Comparison of ENCODE assay signal across 14 mouse cellular contexts in the genomic region with DNA sequence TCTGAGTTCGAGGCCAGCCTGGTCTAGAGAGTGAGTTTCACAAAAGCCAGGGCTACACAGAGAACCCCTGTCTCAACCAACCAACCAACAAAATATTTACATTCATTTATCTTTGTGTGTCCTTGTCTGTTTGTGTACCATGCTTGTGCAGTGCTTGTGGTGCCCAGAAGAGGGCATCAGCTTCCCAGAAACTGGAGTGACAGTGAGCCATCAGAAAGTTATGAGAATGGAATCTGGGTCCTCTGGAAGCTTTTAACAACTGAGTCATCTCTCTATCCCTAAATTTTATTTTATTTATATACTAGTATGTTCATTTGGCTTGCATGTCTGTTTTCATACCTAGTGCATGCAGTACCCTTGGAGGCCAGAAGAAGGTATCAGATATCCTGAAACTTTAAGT. TPM values are rescaled to one million over a fixed set of nuclear protein-coding genes. Genes with fewer than 3 reads are reported as not detected.
DNase-seq lines count a peak whose midpoint lies in the region; ATAC-seq and TF ChIP-seq lines count a peak whose summit lies in the region.
"Had no signal": no experiment of that assay in that cellular context is flagged by ENCODE, and none has a peak within 500 bp of the region (broad histone marks: within the 10 kb centered on the region; RNA-seq: fewer than 3 reads in every experiment).

No protein-coding gene starts in this region.

- 95% methylated on average over 1 of the region's 1 CpGs for WGBS in forebrain, embryonic 11.5 days

- peak; percentile 40 for DNase-seq in CD4-positive, CD25-positive, alpha-beta regulatory T cell, adult 2 months (ENCODE audit: low read depth, low spot score)
- no peak for DNase-seq in left cerebral cortex, adult 2 months (ENCODE audit: extremely low spot score in 1 of 2, low spot score in 2 of 2)
- no peak for DNase-seq in left cerebral cortex, adult 18-20 months (ENCODE audit: low spot score in 2 of 2)
- peak; percentile 11 for DNase-seq in ES-E14 (ENCODE audit: low read depth, low spot score)
- no peak for DNase-seq in heart, adult 9 months (ENCODE audit: low spot score in 2 of 2)
- no peak for DNase-seq in forebrain, embryonic 11.5 days (ENCODE audit: low spot score)
- DNase-seq: adrenal gland, postnatal 10 days; right cerebral cortex, postnatal 4 days had no signal

- H3K9ac ChIP-seq in ES-E14 (ENCODE audit: insufficient read depth, low read depth, low read length, poor library complexity, severe bottlenecking), result no peak overlapping the region
- H3K9ac ChIP-seq in forebrain, embryonic 11.5 days (ENCODE audit: low read length), result no peak overlapping the region
- H3K9ac ChIP-seq: neural tube, embryonic 13.5 days had no signal

- H3K27ac ChIP-seq in left cerebral cortex, adult 2 months, result no peak overlapping the region
- no peak overlapping the region for H3K27ac ChIP-seq in ES-E14 (ENCODE audit: insufficient read depth, low read depth, low read length, poor library complexity, severe bottlenecking)
- no peak overlapping the region for H3K27ac ChIP-seq in forebrain, embryonic 11.5 days (ENCODE audit: low read depth, low read length)
- H3K27ac ChIP-seq: heart, embryonic 10.5 days; macrophage; neural tube, embryonic 13.5 days had no signal

- H3K27me3 ChIP-seq in forebrain, embryonic 11.5 days (ENCODE audit: control insufficient read depth, insufficient read depth, low read length), result no peaks in the 10 kb centered on the region
- H3K27me3 ChIP-seq: neural tube, embryonic 13.5 days had no signal

- 0 out of 4 replicates have a peak, but pooled peaks cover 2 to 3% of the 10 kb centered on the region in 2 experiments for H3K4me1 ChIP-seq in ES-E14 (ENCODE audit: control insufficient read depth in 2 of 2, insufficient read depth in 2 of 2, low read length in 2 of 2, poor library complexity in 1 of 2)
- peaks cover 6% of the 10 kb centered on the region; the same call in 1 of the 2 replicates for H3K4me1 ChIP-seq in forebrain, embryonic 11.5 days (replicated peaks; ENCODE audit: control insufficient read depth, insufficient read depth, low read length)

- in situ Hi-C loops in ES-E14 (cut with MboI; ENCODE audit: low sequenced_read_pairs in 2 of 2, unreplicated experiment in 2 of 2), result no loop called here

- 0 out of 2 replicates have a peak, but pooled peaks cover 2% of the 10 kb centered on the region for H3K36me3 ChIP-seq in ES-E14 (ENCODE audit: control insufficient read depth, insufficient read depth, low read length, poor library complexity, severe bottlenecking)
- H3K36me3 ChIP-seq in forebrain, embryonic 11.5 days (ENCODE audit: control insufficient read depth, insufficient read depth, low read length), result no peaks in the 10 kb centered on the region
- H3K36me3 ChIP-seq: heart, embryonic 10.5 days had no signal

- intact Hi-C loops in left cerebral cortex, adult 2 months (cut with DNase I), result no loop called here

- H3K9me3 ChIP-seq in ES-E14 (ENCODE audit: control insufficient read depth, insufficient read depth, low read depth, low read length), result no peaks in the 10 kb centered on the region
- no peaks in the 10 kb centered on the region for H3K9me3 ChIP-seq in forebrain, embryonic 11.5 days (ENCODE audit: control insufficient read depth, low read length)
- H3K9me3 ChIP-seq: heart, embryonic 10.5 days; neural tube, embryonic 13.5 days had no signal

- no peak overlapping the region for H3K4me2 ChIP-seq in forebrain, embryonic 11.5 days (ENCODE audit: low read depth, low read length, severe bottlenecking)
- H3K4me2 ChIP-seq: neural tube, embryonic 13.5 days had no signal

- peak; percentile 37 for TF ChIP-seq CTCF in left cerebral cortex, adult 2 months (IDR thresholded peaks at IDR 0.05)

- ATAC-seq in CD4-positive, CD25-positive, alpha-beta regulatory T cell, adult 4 months, result no peak
- ATAC-seq in megakaryocyte progenitor cell, adult 5-6 weeks (replicated peaks; ENCODE audit: poor library complexity), result peak; percentile 32; the same call in 1 of the 2 replicates
- ATAC-seq in forebrain, embryonic 11.5 days (replicated peaks; ENCODE audit: low FRiP score), result no peak
- ATAC-seq: forebrain, embryonic 14.5 days had no signal

- H3K4me3 ChIP-seq in left cerebral cortex, adult 2 months, result no peak overlapping the region
- no peak overlapping the region for H3K4me3 ChIP-seq in ES-E14 (ENCODE audit: insufficient read depth in 1 of 2, low read depth in 1 of 2, low read length in 2 of 2, poor library complexity in 1 of 2, severe bottlenecking in 1 of 2)
- H3K4me3 ChIP-seq in forebrain, embryonic 11.5 days (ENCODE audit: low read depth, low read length), result no peak overlapping the region
- H3K4me3 ChIP-seq: heart, embryonic 10.5 days; neural tube, embryonic 13.5 days had no signal

TF ChIP-seq in ES-E14, 5 proteins besides CTCF, POLR2A, EP300 and RAD21:
- TF ChIP-seq CHD2 (IDR thresholded peaks at IDR 0.05; ENCODE audit: low read depth, low read length) (no peak), MAFK (IDR thresholded peaks at IDR 0.05; ENCODE audit: insufficient read depth, low read depth, low read length) (no peak), ZC3H11A (IDR thresholded peaks at IDR 0.05; ENCODE audit: borderline replicate concordance, low read depth, low read length) (no peak)
TF ChIP-seq in ES-E14: peak in this region for 0.

RNA-seq across cellular contexts. Expression of a gene that starts 2.0 kb away (rescaled TPM):
- polyA plus RNA-seq in CD4-positive, CD25-positive, alpha-beta regulatory T cell, adult 4 months (2017; shearing (Covaris generic)), result 1 to 10 TPM; 6.2 to 7.8 TPM
- 10 to 100 TPM; 36.9 to 44.8 TPM for total RNA-seq in left cerebral cortex, adult 2 months (2021)
- total RNA-seq in left cerebral cortex, adult 18-20 months (2021), result 10 to 100 TPM; 32.2 to 36.4 TPM
- 12.6 TPM in 2 replicates for total RNA-seq in ES-E14 (2012; rRNA removed)
- 3.2 and 5.0 TPM in 2 replicates for total RNA-seq in megakaryocyte progenitor cell, adult 5-6 weeks (2015)
- total RNA-seq in megakaryocyte progenitor cell, adult 5-6 weeks (2017), result 5.8 and 11.5 TPM in 2 replicates
- 40.8 and 41.9 TPM in 2 replicates for polyA plus RNA-seq in forebrain, embryonic 11.5 days (2014; fragmentation: Nextera tagmentation; extraction: Ambion mirVana)

RNA-seq across cellular contexts. Expression of a gene that starts 19.2 kb away (rescaled TPM):
- not detected for polyA plus RNA-seq in CD4-positive, CD25-positive, alpha-beta regulatory T cell, adult 4 months (2017; shearing (Covaris generic))
- total RNA-seq in left cerebral cortex, adult 2 months (2021), result 1 to 10 TPM; 3.5 to 5.4 TPM
- 10 to 100 TPM in 1 of 2 experiments, 1 to 10 TPM in 1; 9.8 to 10.3 TPM for total RNA-seq in left cerebral cortex, adult 18-20 months (2021)
- not detected in 2 replicates for total RNA-seq in ES-E14 (2012; rRNA removed)
- 4.0 and 10.6 TPM in 2 replicates for total RNA-seq in megakaryocyte progenitor cell, adult 5-6 weeks (2015)
- total RNA-seq in megakaryocyte progenitor cell, adult 5-6 weeks (2017), result 9.4 TPM in 1 of 2 replicates, not detected in the other
- not detected in 2 replicates for polyA plus RNA-seq in forebrain, embryonic 11.5 days (2014; fragmentation: Nextera tagmentation; extraction: Ambion mirVana)
- polyA plus RNA-seq: neural tube, embryonic 13.5 days had no signal

RNA-seq across cellular contexts. Expression of a gene that starts 40.8 kb away (rescaled TPM):
- under 1 TPM in 1 of 2 experiments, not detected in 1; 0.39 TPM for polyA plus RNA-seq in CD4-positive, CD25-positive, alpha-beta regulatory T cell, adult 4 months (2017; shearing (Covaris generic))
- under 1 TPM in 1 of 2 experiments, not detected in 1; 0.36 TPM for total RNA-seq in left cerebral cortex, adult 2 months (2021)
- total RNA-seq in left cerebral cortex, adult 18-20 months (2021), result not detected
- 0.13 and 0.21 TPM in 2 replicates for total RNA-seq in ES-E14 (2012; rRNA removed)
- total RNA-seq in megakaryocyte progenitor cell, adult 5-6 weeks (2015), result not detected in 2 replicates
- not detected in 2 replicates for total RNA-seq in megakaryocyte progenitor cell, adult 5-6 weeks (2017)
- polyA plus RNA-seq in forebrain, embryonic 11.5 days (2014; fragmentation: Nextera tagmentation; extraction: Ambion mirVana), result 0.19 and 0.73 TPM in 2 replicates

Comparison
In these comparisons a context has a peak if more than half of its experiments do, and no peak if none do; other contexts are left out.
1. DNase-seq: peak in CD4-positive, CD25-positive, alpha-beta regulatory T cell, adult 2 months (single experiment) and ES-E14 (single experiment); none in left cerebral cortex, adult 2 months (0 of 2), left cerebral cortex, adult 18-20 months (0 of 2), heart, adult 9 months (0 of 2) and forebrain, embryonic 11.5 days (single experiment).